Mouse (Mus musculus) erythroid progenitor cell, adult 5-6 weeks (primary cell): ENCODE data around the gene Rnf149. TPM values are rescaled to one million over a fixed set of nuclear protein-coding genes. Genes with fewer than 3 reads are reported as not detected.

ENCODE experiments used
- ATAC-seq: replicated peaks from 2 replicates; pipeline ENCODE4 v1.8.0; 2016; ENCODE audit warnings: moderate number of reproducible peaks, mild to moderate bottlenecking, moderate TSS enrichment, inconsistent platforms; ENCODE audit not compliant: poor library complexity, low FRiP score, severe bottlenecking
- total RNA-seq, 2 experiments: library from RNA; stranded (forward) in 1 of 2; stranded (reverse) in 1 of 2; fragments of 150-400 nt in 1 of 2; fragments of 186-747, 209-891 nt in 1 of 2; gene quantifications; 2 replicates each; pipeline versions ENCODE4 v1.2.3 to v1.2.4; 2015 to 2017; ENCODE audit warnings: low replicate concordance in 2 of 2

The Rnf149 gene
- total RNA-seq, 2 experiments from 2014 or later = 9.2 to 11.0 TPM

DNA sequence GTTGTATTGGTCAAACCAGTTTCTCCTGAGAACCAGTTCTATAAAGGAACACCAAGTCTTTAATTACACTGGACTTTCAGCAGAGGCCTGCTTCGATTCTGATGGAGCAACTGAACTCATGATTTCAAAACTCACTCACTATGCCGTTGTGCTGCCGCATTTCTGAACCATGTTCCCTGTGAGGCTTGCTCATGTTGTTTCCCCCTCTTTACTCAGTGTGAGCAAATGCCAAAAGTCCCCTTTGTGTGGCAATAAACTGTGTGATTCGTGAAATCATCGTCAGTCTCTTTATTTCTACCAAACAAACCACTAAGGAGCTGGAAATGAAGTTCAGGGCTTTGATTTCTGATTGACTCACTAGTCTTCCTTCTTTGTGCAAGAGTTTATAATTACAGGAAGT lies 1.2 kb upstream of the Rnf149 start:
- ATAC-seq = no peak

DNA sequence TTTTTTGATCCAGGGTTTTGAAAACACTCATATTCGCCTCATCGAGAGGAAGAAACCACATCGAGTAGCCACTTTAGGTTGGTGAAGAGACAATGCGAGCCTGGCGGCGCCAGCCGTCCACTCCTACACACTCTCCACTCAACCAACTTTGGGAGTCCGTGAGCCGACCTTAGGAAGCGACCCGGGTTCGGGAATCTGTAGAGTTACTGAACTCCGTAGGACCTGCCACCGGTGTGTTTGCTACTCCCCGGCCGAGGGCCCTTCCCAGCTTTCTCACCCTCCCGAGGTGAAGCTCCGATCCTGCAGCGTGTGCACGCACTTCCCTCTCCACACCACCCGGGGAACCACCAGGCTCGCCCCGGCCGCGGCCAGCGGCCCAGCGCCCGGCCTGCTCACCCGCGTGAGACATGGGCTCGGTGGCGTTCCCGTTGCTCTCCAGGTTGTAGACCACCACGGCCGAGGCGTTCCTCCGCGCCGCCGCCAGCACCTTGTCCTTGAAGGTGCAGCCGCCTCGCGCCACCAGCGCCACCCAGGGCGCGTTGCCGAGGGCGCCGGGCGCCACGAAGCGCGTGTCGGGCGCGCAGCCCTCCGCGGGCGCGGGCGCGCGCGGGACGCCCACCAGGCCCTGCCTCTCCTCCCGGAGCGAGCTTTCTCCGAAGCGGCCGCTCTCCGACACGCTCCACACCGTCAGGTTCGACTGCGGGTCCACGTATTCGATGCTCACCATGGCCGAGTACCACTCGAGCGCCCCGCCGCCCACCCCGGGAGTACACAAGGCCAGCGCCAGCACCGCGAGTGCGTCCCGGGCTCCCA lies 568 bp downstream of the Rnf149 start:
- no peak for ATAC-seq

DNA sequence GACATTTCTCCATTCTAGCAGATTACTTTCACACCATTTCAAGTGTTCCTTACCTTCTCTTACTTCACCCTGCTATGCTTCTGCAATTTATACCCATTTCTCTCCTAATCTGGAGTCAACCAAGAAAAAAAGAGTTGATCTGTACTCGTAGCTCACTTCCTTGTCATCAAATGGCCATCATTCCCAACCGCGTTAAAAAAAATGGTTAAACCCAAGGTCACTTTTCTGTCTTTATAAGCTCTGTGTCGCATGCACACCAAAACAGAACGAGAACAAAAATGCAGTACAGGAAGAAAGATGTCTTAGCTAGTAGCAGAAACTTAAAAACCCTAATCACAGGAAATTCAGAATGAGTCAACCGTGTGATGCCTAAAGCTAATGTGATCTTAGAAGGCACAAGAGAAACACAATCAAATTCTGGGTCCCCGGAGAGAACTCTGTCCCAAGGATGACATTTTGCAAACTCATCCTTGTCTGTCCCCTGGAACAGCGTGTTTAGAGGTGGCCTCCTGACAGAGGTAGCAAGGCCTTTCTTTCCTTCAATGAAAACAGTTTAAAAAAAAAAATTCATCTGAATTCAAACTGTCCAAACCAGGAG lies 1.3 kb downstream of the Rnf149 start:
- ATAC-seq = 0 out of 2 replicates have a peak, but pooled peaks have one; percentile 55

DNA sequence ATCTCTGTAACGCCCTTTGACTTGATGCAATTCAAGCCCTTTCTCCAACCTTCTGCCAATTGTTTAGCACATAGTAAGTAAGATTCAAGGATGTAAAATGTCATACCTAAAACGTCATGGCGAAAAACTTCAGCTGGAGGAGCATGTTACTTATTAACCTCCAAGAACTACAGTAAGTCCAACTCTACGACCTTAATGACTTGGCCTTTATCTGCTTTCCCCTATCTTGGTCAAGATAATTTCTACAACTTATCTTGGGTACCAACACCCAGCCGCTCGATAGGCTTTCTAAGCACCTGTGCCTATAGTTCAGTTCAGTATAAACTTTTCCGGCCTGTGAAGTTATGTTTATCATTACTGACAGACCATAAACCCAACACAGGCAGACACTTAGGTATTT lies 3.3 kb downstream of the Rnf149 start:
- no peak for ATAC-seq

DNA sequence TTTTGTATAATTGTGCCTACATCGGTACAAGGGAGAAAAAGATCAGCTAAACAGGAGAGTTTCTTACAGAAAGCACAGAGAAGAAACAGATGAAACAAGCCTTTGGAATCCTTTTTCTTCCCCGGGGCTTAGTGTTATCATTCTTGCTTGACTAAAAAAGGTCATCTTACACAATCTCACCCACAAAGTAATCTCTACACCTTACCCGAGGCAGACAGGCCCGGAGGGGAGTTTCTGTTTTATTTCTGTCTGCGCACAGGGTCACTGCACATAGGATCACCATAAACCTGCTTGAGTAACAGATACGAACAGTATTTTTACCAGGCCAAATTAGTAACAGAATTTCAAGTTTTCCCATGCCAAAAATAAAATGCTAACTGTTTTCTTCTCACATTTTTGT lies 5.6 kb downstream of the Rnf149 start:
- ATAC-seq = no peak

DNA sequence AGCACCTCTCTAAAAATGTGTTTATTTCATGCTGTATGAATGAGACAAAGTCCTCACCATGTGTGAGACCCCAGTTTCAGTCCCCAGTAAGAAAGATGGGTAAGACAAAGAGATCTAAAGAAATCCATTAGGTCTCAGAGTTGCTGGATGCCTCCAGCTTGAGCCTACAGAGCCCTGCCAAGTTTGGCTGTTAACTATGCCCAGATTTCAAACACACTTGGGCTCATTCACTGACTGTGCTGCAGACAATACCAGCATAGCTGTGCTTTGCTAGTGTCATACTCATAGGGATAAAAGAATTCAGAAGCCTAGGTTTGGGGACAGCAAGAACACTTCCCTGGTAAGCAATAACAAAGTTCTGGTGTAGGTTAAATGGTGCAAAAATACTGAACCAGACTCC lies 9.1 kb downstream of the Rnf149 start:
- ATAC-seq = no peak

DNA sequence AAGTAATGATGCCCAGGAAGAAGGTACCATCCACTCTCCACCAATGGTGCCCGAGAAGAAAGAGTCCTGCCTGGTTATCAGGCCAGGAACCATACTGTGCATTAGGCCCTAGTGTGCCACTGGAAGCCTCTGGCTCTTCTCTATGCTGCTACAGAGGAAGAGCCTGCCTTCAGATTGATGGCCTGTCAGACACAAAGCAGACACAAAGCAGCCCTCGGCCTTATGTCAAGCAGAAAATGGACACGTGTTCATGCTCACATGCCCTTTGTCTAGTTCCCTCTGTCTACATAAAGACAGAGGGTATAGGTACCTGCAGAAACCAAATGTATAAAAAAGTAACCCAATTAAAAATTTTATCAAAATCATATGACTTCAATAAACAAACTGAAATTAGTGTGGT lies 12.6 kb downstream of the Rnf149 start:
- no peak for ATAC-seq

DNA sequence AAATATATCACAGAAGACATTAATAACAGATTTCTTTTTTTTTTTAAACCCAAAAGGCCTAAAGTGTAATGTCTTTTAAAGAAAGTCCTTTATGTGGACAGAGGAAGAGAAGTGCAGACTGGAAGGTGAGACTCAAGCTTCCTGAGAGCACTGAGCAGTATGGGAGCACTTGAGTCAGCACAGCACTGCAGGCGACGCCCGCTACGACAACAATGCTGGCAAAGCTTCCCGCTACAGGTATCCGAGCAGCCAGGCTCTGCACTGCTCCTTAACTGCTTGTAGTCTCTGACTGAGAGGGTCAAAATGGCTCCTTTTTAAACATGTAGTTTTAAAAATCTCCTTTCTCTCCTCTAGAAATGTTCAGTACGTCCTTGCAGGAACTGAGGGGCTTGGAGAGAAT lies 14.0 kb downstream of the Rnf149 start:
- ATAC-seq = no peak

DNA sequence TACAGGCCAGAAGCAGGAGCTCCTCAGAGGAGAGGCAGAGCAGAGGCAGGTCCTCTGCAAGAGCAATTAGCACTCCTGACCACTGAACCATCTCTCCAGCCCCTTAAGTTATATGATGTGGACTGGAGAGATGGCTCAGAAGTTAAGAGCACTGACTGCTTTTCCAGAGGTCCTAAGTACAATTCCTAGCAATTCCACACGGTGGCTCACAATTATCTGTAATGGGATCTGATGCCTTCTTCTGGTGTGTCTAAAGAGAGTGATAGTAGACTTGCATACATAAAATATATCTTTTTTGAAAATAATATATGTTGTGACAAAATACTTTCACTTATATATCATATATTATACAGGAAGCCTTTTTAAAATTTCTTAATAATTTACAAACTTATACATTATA lies 15.3 kb downstream of the Rnf149 start:
- ATAC-seq = no peak

DNA sequence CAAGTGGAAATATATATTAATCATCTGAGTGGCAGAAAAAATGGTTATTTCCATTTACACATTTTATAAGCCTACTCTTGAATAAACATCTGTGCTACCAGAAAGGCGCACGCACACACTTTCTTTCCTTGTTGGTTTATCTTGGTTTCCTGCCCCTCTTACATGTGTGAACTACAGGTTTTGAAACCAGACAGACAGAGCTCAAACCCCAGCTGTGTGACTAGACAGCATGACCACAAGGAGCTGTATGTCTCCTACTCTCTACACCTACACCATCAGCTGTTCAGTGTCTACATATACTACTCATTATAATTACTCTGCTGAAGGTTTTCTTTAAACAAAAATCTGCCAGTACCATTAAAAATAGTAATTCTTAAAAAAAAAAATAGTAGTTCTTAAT lies 18.2 kb downstream of the Rnf149 start:
- no peak for ATAC-seq

DNA sequence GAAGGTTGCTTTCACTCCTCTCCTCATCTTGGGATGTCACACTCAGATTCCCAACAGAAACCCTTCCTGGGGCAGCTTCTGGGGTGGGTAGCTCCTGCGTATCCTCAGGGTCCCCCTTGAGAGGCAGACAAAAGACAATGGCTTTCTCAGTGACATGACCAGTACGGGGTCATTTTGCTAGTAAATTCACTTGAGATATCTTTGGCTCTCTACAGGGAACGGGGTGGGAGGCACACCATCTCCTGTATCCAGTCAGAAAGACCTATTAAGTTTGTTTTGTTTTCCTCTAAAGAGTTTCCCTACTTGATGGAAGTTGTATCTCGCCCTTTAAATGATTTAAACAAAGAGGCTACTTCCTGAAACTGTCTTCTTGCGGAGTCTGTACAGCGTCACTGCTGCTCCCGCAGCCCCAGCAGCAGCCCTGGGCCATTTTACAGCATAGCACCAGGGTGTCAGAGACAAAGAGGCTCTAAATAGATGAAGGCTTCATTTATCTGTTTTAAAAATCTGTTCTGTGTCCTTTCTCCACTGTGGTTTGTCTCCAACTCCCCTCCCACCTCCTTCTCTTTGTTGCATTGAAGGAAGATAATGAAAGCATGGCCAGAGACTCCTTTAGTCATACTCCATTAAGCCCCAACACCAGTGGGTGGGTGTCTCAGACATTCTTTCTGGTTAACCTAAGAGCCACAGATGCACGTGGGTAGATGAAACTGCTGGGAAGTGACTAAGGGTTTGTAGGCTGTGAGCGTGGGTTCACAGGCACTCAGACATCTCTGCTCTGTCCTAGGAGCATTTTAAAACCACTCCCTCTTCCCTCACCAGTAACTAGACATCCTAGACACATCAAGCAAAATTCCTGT lies 21.4 kb downstream of the Rnf149 start:
- no peak for ATAC-seq

DNA sequence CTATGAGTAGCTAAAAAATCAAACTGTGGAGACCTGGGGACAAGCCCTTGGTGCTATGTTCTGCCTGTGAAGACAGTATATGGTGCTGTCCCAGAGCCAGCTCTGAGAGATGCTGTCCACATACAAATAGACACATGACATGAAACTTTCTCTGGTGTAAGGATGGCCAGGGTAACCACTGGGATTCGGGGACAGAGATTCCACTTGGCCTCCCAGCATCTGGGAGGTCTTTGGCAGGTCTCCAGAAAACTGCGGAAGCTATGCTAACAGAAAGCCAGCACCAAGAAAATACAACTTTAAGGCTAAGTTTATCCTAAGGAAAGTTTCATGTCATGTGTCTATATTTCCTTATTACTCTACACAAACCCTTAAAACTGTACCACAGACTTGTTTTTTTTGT lies 27.4 kb downstream of the Rnf149 start:
- ATAC-seq = no peak

DNA sequence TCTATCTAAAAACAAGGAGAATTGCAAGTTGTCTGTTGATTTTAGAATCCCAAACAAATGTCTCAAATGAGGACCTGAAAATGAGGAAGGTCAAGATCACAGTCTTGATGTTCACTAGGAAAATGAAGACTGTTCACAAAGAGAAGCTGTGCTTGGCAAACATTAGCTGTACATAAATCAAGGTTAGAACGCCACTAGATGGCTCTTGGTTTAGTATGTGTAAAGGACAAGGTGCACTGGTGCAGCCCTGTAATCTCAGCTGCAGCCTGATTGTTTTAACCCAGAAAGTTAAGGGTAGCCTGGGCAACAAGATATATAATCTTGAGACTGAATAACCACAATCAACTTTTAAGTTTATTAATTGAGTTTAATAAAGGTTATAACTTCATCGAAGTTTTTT lies 30.0 kb downstream of the Rnf149 start:
- no peak for ATAC-seq

DNA sequence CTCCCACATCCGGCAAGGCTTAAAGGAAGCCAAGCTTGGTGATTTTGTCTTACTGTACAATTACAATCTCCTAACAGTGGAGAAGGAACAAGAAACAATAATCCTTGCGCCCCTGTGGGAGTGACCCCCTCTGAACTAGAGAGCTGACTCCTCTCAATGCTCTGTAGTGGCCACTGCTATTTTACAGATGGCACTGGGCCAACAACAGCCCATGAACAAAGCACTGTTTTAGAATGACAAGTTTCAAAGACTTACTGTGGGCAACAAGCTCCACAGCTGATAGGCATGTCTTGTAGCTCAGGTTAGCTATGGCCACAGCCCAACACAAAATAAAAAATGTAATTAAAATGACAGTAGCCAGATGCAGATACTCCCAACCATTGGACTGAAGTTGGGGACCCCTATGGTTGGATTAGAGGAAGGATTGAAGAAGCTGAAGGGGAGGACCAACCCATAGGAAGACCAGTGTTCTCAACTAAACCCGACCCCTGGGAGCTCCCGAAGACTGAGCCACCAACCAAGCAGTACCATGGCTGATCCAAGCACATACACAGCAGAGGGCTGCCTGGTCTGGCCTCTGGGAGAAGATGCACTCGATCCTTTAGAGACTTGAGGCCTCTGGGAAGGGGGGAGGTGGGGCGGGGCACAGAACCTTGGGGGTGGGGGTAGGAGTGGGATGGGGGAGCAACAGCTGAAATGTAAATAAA lies 30.9 kb downstream of the Rnf149 start:
- ATAC-seq = no peak

DNA sequence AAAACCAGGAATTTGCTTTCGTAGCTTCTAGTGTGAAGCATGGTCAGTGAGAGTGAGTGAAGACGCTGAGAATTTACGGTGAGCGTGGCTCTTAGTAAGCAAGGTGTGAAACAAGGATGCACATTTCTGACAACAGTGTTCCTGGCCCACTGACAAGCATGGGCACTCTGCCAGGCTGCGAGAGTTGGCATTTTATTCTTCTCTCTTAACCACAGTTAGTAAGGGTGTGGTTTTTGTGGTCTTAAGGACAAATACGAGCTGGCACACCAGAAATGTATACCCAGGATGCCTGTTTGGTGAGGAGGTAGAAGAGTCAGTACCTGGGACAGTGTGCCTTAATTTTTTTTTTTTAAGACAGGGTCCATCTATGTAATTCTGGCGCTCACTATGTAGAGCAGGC lies 31.6 kb downstream of the Rnf149 start:
- no peak for ATAC-seq

DNA sequence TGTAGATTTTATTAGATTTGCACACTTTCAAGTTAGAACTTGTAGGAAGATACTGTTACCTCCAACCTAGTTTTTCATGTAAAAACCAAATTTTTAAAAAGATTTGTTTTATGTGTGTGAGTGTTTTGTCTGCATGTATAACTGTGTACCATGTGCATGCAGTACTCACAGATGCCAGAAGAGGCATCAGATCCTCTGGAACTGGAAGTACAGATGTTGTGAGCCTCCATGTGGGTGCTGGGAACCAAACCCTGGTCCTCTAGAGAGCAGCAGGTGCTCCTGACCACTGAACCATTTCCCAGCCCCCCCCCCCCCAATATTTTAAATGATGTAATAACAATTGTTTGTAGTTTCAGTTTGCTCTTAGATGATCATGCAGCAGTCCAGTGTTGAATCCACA lies 36.6 kb downstream of the Rnf149 start:
- no peak for ATAC-seq

DNA sequence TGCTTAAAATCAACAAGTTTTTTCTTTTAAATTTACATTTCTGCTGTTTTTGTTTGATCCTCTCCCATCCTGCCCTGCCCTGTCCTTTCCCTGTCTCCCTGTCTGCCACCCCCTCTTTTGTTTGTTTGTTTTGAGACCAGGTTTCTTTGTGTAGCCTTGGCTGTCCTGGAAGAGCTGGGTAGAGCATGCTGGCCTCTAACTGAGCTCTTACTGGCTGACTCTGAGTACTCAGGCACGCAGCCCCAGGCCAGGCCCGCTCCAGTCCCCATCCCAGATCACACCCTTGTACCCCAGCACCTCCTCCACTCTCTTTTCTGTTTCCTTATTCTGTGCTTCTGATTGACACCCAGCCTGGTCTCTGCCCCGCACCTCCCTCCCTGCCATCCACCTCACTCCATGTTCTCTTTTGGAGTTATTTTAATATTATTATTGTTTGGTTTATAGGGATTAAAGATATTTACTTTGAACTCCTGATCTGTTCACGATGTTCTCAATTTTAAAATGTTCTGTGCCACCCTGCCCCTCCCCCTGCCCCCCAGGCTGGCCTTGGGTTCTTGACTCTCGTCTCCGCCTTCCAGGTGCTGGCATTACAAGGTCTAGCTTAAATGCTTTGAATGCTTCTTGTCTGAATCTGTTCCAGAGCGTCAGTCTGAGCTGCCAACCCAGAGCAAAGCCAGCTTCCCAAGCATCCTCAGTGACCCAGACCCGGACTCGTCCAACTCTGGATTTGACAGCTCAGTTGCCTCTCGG lies 39.4 kb downstream of the Rnf149 start:
- no peak for ATAC-seq

DNA sequence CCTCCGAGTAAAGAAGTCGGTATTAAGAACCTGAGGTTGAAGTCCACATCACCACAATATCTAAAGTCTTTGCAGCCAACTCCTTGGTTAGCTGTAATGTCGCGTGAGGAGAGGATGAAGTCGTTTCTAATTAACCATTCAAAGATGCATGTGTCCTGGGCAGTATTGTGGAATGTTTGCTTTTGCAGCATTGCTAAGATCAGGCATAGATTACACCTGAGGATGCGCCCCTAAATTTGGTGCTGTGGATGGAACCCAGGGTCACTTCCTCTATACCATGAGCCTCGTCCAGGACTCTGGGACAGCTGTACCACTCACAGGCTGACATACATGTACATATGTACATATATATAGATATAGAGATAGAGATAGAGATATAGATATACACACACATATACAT lies 40.5 kb downstream of the Rnf149 start:
- ATAC-seq = no peak

DNA sequence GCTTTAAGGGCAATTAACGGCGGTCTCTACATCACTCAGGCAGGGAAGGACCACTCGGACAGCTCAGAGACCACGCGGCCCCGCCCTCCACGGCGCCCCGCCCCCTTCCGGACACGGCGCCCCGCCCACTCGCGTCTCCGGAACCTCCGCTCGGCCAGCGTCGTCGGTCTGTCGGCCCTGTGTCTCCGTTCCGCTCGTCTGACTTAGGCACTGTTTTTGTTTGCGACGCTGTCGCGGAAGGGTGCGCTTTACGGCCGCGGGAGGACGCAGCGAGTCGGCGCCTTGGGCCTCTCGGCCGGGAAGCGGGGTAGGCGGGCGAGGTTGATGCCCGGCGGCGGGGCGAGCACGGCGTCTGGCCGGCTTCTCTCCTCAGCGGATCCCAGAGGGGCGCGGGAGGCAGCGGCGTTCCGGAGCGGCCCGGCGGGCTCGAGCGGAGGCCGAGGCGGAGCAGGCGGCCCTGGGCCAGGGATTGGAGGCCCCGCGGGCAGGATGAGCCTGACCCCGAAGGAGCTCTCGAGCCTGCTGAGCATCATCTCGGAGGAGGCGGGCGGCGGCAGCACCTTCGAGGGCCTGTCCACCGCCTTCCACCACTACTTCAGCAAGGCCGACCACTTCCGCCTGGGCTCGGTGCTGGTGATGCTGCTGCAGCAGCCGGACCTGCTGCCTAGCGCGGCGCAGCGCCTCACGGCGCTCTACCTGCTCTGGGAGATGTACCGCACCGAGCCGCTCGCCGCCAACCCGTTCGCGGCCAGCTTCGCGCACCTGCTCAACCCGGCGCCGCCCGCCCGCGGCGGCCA lies 41.5 kb downstream of the Rnf149 start:
- peak; percentile 93 for ATAC-seq
